Comparison of ENCODE assay signal across 8 mouse cellular contexts in genomic region chr1:60735072-60735907, GRCm38 (mm10). TPM values are rescaled to one million over a fixed set of nuclear protein-coding genes. Genes with fewer than 3 reads are reported as not detected.
DNase-seq lines count a peak whose midpoint lies in the region; ATAC-seq lines count a peak whose summit lies in the region.

No protein-coding gene starts in this region.

- H3K4me2 ChIP-seq in forebrain, embryonic 12.5 days: no peak overlapping the region

- H3K4me1 ChIP-seq in forebrain, embryonic 12.5 days: no peaks in the 10 kb centered on the region

- no peak overlapping the region for H3K27ac ChIP-seq in forebrain, embryonic 12.5 days

- 80% methylated on average over 12 of the region's 12 CpGs for WGBS in forebrain, embryonic 12.5 days

- no peak overlapping the region for H3K9ac ChIP-seq in forebrain, embryonic 12.5 days

- H3K36me3 ChIP-seq in forebrain, embryonic 12.5 days (replicated peaks): no peaks in the 10 kb centered on the region

- peak; percentile 8 for DNase-seq in embryo, embryonic 9.5 days (ENCODE audit: extremely low spot score)
- DNase-seq in heart, adult 11 months: peak; percentile 98
- peak; percentile 55 for DNase-seq in kidney, adult 9 months
- peak; percentile 62 for DNase-seq in lung, postnatal 10 days
- no peak for DNase-seq in spleen, postnatal 4 days (ENCODE audit: low spot score in 2 of 2)
- DNase-seq in frontal cortex, postnatal 10 days (ENCODE audit: low spot score in 2 of 2): no peak
- DNase-seq in ovary, adult 18-20 months (ENCODE audit: low spot score): no peak

- no peak overlapping the region for H3K4me3 ChIP-seq in forebrain, embryonic 12.5 days (replicated peaks)

- H3K27me3 ChIP-seq in forebrain, embryonic 12.5 days: no peaks in the 10 kb centered on the region

- ATAC-seq in forebrain, embryonic 12.5 days (ENCODE audit: low FRiP score): no peak

- no peaks in the 10 kb centered on the region for H3K9me3 ChIP-seq in forebrain, embryonic 12.5 days

RNA-seq across cellular contexts. Expression of gene Cd28, which starts 18.7 kb away (rescaled TPM):
- 0.15 TPM in 2 replicates for polyA plus RNA-seq in forebrain, embryonic 12.5 days (2016; fragmentation: Nextera tagmentation; extraction: Ambion mirVana)

Comparison
In these comparisons a context has a peak if more than half of its experiments do, and no peak if none do; other contexts are left out.
1. DNase-seq: peak in embryo, embryonic 9.5 days (single experiment), heart, adult 11 months (single experiment), kidney, adult 9 months (single experiment) and lung, postnatal 10 days (single experiment); none in spleen, postnatal 4 days (0 of 2), frontal cortex, postnatal 10 days (0 of 2) and ovary, adult 18-20 months (single experiment).